Mouse (Mus musculus): ENCODE results near the gene Rpl11. TPM values are rescaled to one million over a fixed set of nuclear protein-coding genes. Genes with fewer than 3 reads are reported as not detected.

Gene Rpl11
- polyA plus RNA-seq, 1 experiment from 2014 or later, result 245 TPM

DNA sequence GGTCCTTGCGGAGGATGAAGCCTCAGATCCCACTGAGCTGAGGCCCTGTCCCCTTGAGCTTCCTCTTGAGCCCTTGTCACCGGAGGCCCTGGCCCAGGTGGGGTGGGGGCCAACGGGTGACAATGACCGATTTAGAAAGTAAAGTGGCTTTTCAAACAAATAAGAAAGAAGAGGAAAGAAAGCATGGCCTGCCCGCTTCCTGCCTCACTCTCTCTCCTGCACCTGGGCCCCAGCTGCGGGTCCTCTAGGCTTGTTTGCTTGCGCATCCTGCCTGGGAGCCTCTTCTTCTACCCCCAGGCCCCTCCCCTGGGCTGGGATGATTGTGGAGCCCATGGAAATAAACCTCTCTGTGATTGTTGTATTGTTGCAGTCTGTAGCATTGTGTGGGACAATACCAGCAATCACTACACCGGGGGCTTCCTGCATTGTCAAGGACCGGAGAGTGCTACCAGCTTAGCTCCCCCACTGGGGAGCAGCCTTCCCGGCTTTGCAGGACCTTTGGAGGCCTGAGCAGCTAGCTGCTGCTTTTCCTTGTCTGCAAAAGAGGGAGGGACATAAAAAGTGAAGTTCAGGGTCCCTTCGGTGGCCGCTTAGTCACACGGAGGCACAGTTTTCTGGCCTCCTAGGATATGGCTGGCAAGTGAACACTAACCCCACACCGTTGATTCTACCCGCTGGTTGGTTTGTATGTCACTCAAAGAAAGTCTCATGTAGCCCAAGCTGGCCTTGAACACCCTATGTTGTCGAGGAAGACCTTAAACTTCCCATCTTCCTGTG lies 35.9 kb upstream of the Rpl11 start:
- Histone ChIP-seq H3K4me3 (no peak overlapping the region), H3K4me2 (no peak overlapping the region), H3K9ac (no peak overlapping the region), H3K4me1 (replicated peaks) (no peaks in the 10 kb centered on the region; the same call in none of the 2 replicates), H3K27me3 (no peaks in the 10 kb centered on the region; the same call in 1 of the 2 replicates), H3K36me3 (no peaks in the 10 kb centered on the region), H3K9me3 (replicated peaks) (no peaks in the 10 kb centered on the region), H3K27ac (peak overlapping the region; percentile 55)
- WGBS, result 50% methylated on average over 16 of the region's 16 CpGs
- ATAC-seq (replicated peaks; ENCODE audit: insufficient number of reproducible peaks, insufficient read depth, low FRiP score, low read depth), result no peak; the same call in 1 of the 2 replicates

DNA sequence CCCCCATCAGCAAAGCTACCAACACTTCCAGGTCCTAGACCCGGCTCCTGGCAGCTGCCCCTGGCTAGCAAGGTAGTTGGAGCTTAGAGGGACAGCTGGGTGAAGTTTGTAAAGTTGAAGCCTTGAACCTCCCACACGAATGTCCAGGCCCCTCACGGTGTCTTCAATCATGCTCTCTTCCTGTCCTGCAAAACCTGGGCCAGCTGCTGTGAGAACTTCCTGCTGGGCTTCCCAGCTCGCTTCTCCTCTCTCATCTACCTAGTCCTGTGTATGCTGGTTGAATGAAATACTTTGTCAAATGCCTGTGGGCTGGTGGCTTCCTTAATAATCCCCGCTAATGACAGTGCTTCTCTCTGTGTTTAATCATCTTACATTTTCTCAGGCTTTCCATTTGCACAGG lies 35.1 kb upstream of the Rpl11 start:
- 61% methylated on average over 5 of the region's 5 CpGs for WGBS
- H3K9me3 ChIP-seq (replicated peaks), result no peaks in the 10 kb centered on the region
- peak overlapping the region; percentile 55 for H3K27ac ChIP-seq

DNA sequence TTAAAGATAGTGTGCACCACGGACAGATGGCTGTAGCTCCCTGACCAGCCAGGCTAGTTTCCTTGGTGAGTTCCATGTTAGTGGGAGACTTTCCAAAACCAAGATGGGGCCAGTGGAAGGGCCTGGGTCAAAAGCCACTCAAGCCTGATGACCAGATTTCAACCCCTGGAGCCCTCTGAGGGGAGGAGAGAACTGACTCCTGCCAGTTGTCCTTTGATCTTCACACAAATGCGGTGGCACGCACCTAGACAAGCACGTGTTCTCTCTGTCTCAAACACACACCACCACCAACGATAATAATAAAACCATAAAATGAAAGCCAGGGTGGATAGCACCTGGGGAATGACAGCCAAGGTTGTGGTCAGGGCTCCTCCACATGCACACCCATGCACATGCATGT lies 34.0 kb upstream of the Rpl11 start:
- WGBS, result 90% methylated on average over 5 of the region's 5 CpGs
- peaks cover 5% of the 10 kb centered on the region for H3K27me3 ChIP-seq
- H3K27ac ChIP-seq, result no peak overlapping the region
- no peak overlapping the region for H3K4me2 ChIP-seq
- H3K36me3 ChIP-seq, result no peaks in the 10 kb centered on the region
- H3K9ac ChIP-seq, result no peak overlapping the region
- H3K4me3 ChIP-seq, result no peak overlapping the region
- no peak for ATAC-seq (replicated peaks; ENCODE audit: insufficient number of reproducible peaks, insufficient read depth, low FRiP score, low read depth)
- no peaks in the 10 kb centered on the region; the same call in none of the 2 replicates for H3K4me1 ChIP-seq (replicated peaks)
- no peaks in the 10 kb centered on the region for H3K9me3 ChIP-seq (replicated peaks)

More for the DNA sequence above, 35.1 kb upstream of the Rpl11 start:
- Histone ChIP-seq H3K4me2 (no peak overlapping the region), H3K4me3 (no peak overlapping the region), H3K9ac (no peak overlapping the region), H3K36me3 (no peaks in the 10 kb centered on the region), H3K4me1 (replicated peaks) (no peaks in the 10 kb centered on the region; the same call in none of the 2 replicates), H3K27me3 (no peaks in the 10 kb centered on the region; the same call in 1 of the 2 replicates)
- no peak for ATAC-seq (replicated peaks; ENCODE audit: insufficient number of reproducible peaks, insufficient read depth, low FRiP score, low read depth)

DNA sequence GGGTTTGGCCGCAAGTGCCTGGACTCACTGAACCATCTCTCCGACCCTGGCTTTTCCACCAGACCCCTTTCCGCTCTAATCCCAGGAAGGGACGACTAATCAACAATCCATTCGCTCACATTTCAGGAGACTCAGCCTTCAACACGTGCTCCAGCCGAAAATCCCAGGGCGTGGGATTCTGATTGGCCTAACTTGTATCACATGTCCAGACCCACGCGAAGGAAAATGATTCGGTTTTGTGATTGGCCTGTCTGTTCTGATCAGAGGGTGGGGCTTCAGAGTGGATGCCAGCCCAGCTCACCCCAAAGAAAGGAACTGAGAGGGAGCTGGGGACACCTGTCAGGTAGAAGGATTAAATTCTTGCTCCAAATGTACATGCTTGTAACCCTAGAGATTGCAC lies 31.6 kb upstream of the Rpl11 start:
- Histone ChIP-seq H3K4me3 (no peak overlapping the region), H3K27ac (no peak overlapping the region), H3K27me3 (peaks cover 28% of the 10 kb centered on the region), H3K9ac (no peak overlapping the region), H3K4me2 (no peak overlapping the region), H3K4me1 (replicated peaks) (peaks cover 8% of the 10 kb centered on the region), H3K9me3 (replicated peaks) (no peaks in the 10 kb centered on the region), H3K36me3 (no peaks in the 10 kb centered on the region)
- WGBS, result 88% methylated on average over 11 of the region's 11 CpGs
- no peak for ATAC-seq (replicated peaks; ENCODE audit: insufficient number of reproducible peaks, insufficient read depth, low FRiP score, low read depth)

DNA sequence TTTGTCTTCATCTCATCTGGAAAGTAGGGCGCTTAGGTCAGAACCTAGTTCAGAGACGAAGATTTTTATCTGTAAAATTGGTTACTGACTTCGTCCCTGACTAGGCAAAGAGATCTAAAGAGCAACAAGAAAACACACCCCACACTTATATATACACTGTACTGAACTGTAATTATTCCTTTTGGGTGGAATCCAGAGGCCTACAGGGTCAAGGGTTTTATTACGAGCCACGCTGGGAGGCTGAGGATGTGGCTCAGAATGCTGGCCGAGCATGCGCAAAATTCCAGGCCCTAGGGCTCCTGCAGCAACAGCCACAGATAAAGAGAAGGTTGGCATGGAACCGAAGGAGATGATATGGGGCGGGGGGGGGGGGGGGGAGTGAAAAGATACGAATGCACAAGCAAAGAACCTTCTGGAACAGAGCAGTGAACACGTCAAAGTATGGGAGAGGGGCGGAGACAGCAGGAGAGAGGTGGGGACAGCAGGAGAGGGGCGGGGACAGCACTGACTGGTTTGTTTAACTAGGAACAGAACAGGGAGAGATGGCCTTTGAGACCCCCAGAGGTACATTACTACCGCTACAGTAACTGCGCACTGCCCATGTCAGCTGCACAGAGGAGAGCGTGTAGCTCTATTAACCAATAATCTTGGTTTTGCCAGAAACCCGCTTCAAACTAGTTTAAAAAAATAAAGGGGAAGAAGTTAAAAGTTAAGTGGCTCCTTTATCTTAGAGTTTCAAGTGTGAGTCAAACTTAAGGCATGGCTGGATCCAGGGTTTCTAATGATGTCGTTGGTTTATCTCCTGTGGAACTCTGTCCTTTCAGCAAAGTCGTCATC lies 30.3 kb upstream of the Rpl11 start:
- Histone ChIP-seq H3K27me3 (peaks cover 28% of the 10 kb centered on the region), H3K9ac (no peak overlapping the region), H3K4me3 (no peak overlapping the region), H3K27ac (no peak overlapping the region), H3K9me3 (replicated peaks) (no peaks in the 10 kb centered on the region), H3K4me1 (replicated peaks) (peaks cover 8% of the 10 kb centered on the region), H3K36me3 (no peaks in the 10 kb centered on the region), H3K4me2 (no peak overlapping the region)
- WGBS, result 57% methylated on average over 18 of the region's 19 CpGs
- no peak for ATAC-seq (replicated peaks; ENCODE audit: insufficient number of reproducible peaks, insufficient read depth, low FRiP score, low read depth)

DNA sequence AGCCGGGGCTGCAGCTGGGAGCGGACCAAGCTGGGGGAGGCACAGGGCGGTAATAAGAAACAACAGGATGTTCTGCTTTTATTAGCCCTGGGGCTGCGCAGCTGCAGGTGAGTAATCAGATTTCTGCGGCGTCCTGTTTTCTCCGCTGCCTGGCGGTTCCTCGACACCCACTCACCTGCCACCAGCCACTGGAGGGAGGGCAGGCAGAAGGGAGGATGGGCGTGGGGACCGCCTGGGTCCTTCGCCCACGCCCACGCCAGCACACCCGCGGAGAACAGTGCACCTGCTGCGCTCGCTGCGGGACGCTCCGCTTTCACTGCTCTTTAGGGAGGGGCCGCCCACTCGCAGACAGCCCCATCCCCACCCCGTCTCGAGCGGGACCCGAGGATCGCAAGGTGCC lies 28.5 kb upstream of the Rpl11 start:
- no peaks in the 10 kb centered on the region for H3K9me3 ChIP-seq (replicated peaks)
- peak; percentile 45; the same call in 1 of the 2 replicates for ATAC-seq (replicated peaks; ENCODE audit: insufficient number of reproducible peaks, insufficient read depth, low FRiP score, low read depth)
- H3K9ac ChIP-seq, result no peak overlapping the region
- H3K36me3 ChIP-seq, result no peaks in the 10 kb centered on the region
- no peak overlapping the region for H3K27ac ChIP-seq
- H3K4me2 ChIP-seq, result peak overlapping the region; percentile 51
- peak overlapping the region; percentile 28 for H3K4me3 ChIP-seq
- H3K4me1 ChIP-seq (replicated peaks), result peaks cover 8% of the 10 kb centered on the region
- 6% methylated on average over 28 of the region's 28 CpGs for WGBS
- H3K27me3 ChIP-seq, result peaks cover 28% of the 10 kb centered on the region

DNA sequence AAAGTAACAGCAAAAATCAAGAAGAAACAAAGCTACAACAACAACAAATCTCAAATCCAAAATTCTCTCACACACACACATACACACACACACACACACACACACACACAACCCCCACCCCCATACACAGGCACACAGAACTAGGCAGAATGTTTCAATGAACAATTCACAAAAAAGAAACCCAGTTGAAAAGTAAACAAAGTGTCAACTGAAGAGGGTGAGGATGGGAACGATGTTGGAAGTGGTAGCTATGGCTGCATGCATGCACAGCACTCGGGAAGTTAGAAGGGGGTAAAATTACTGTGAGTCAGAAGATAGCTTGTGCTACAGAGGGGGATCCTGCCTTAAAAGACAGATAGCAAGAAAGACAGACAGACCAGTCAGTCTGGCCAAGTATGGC lies 25.4 kb upstream of the Rpl11 start:
- H3K27ac ChIP-seq, result no peak overlapping the region

DNA sequence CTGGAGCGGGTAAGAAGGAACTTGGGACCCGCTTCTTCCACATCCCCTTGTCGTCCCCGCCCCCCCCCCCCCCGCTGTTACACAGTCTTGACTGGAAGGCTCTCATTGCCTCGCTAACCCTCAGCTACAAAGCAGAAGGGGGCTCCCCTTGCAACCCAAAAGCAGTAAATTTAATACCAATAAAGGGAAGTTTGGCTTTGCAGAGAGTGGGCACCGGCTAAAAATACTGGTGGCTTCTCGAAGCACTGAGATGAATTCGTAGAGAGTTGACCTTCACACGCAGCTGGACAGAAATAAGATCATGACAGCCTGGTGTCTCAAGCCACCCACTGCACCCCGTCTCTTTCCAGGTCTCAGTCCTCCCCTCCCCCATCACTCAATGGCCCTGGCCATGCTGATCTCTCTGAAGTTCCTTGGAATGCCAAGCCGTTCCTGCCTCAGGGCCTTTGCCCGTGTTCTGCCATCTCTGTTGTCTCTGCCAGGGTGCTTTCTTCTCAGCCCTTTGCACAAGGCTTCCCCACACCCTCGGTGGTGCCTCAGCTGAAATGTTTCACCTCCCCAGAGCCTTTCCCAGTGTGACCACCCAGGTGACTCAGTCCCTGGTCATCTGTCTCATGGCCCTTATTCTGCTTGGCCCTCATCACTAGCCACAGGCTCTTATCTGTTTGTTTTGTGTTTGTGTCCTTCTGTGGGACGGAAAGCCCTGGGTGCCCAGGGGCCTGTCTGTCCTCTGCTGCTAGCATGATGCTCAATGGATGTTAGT lies 23.7 kb upstream of the Rpl11 start:
- H3K27ac ChIP-seq, result no peak overlapping the region
- peaks cover 20% of the 10 kb centered on the region for H3K27me3 ChIP-seq
- no peaks in the 10 kb centered on the region for H3K9me3 ChIP-seq (replicated peaks)
- H3K4me1 ChIP-seq (replicated peaks), result peaks cover 7% of the 10 kb centered on the region
- no peaks in the 10 kb centered on the region for H3K36me3 ChIP-seq
- no peak overlapping the region for H3K9ac ChIP-seq
- no peak overlapping the region for H3K4me2 ChIP-seq
- no peak for ATAC-seq (replicated peaks; ENCODE audit: insufficient number of reproducible peaks, insufficient read depth, low FRiP score, low read depth)
- H3K4me3 ChIP-seq, result no peak overlapping the region
- 54% methylated on average over 15 of the region's 15 CpGs for WGBS

More for the DNA sequence above, 25.4 kb upstream of the Rpl11 start:
- Histone ChIP-seq H3K27me3 (peaks cover 28% of the 10 kb centered on the region), H3K4me3 (no peak overlapping the region), H3K36me3 (no peaks in the 10 kb centered on the region), H3K9ac (no peak overlapping the region), H3K4me2 (no peak overlapping the region), H3K4me1 (replicated peaks) (peaks cover 8% of the 10 kb centered on the region), H3K9me3 (replicated peaks) (no peaks in the 10 kb centered on the region)
- WGBS, result 46% methylated on average over 2 of the region's 2 CpGs
- ATAC-seq (replicated peaks; ENCODE audit: insufficient number of reproducible peaks, insufficient read depth, low FRiP score, low read depth), result no peak

DNA sequence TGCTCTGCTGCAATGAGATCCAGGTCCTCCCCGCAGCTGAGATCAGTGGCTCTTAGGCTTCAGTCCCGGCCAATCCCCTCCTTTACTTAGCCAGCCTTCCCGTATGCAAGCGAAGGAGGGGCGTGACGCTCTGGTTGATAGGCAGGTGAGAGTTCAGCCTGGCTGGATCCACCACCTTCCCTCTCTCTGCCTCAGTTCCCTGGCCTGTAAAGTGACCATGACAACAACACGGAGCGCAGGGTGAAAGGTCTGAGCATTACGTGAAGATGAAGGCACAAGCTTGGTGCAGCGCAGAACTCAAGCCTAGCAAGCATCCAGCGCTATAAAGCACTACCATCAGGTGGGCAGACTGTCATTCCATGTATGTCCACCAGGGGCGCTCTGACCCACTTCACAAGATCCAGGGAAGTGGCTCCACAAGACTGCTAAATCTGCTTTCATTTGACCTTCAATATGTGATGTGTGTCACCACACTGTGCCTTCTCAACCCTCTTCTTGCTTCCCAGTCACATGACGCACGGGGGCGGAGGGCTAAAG lies 18.0 kb upstream of the Rpl11 start:
- H3K4me2 ChIP-seq, result peak overlapping the region; percentile 37
- peak; percentile 63 for ATAC-seq (replicated peaks; ENCODE audit: insufficient number of reproducible peaks, insufficient read depth, low FRiP score, low read depth)
- no peak overlapping the region for H3K4me3 ChIP-seq
- no peaks in the 10 kb centered on the region for H3K9me3 ChIP-seq (replicated peaks)
- H3K27me3 ChIP-seq, result no peaks in the 10 kb centered on the region
- peaks cover 17% of the 10 kb centered on the region for H3K4me1 ChIP-seq (replicated peaks)
- H3K36me3 ChIP-seq, result no peaks in the 10 kb centered on the region
- no peak overlapping the region for H3K9ac ChIP-seq
- 4% methylated on average over 15 of the region's 15 CpGs for WGBS
- no peak overlapping the region; the same call in 1 of the 2 replicates for H3K27ac ChIP-seq

DNA sequence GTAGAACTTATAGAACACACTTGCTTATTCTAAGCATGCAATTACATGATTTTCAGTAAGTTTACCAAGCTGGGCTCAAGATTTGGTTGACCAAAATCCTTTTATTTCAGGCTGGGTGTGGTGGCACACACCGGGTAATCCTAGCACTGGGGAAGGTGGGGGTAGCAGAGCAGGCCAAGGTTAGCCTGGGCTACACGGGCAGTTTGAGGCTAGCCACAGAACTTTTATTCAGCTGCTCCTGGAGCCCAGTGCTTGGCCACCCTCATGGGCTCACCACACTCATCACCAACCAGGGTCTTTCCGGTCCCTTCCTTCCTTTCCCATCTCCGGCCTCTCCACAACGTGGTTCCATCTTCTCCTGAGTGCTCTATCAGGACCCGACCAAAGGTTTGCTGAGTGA lies 17.4 kb upstream of the Rpl11 start:
- H3K9me3 ChIP-seq (replicated peaks), result no peaks in the 10 kb centered on the region
- no peak for ATAC-seq (replicated peaks; ENCODE audit: insufficient number of reproducible peaks, insufficient read depth, low FRiP score, low read depth)
- WGBS, result 50% methylated on average over 6 of the region's 6 CpGs
- no peak overlapping the region for H3K4me3 ChIP-seq
- peaks cover 17% of the 10 kb centered on the region for H3K4me1 ChIP-seq (replicated peaks)
- H3K4me2 ChIP-seq, result no peak overlapping the region
- no peak overlapping the region for H3K9ac ChIP-seq
- H3K27me3 ChIP-seq, result no peaks in the 10 kb centered on the region
- peak overlapping the region; percentile 39 for H3K27ac ChIP-seq
- no peaks in the 10 kb centered on the region for H3K36me3 ChIP-seq

DNA sequence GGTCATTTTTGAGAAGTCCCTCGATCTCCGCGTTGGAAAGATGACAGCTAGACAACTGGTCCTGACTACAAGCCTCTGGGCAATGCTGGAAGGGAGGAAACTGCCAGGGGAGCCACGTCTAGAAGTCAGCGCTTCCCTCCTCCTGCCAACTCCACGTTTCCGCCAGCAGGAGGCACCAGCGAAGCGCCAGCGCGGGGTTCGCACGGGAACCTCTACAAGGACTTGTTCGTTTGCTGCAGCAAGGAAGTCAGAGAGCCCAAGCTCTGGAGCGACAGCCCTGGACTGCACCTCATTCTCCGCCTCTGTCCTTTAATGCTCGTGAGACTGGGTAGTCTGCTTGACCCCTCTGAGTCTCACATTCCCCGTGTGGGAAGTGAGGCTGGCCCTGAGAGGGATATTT lies 16.7 kb upstream of the Rpl11 start:
- peak; percentile 75 for ATAC-seq (replicated peaks; ENCODE audit: insufficient number of reproducible peaks, insufficient read depth, low FRiP score, low read depth)
- H3K9ac ChIP-seq, result no peak overlapping the region
- WGBS, result 1% methylated on average over 18 of the region's 18 CpGs

More for the DNA sequence above, 16.7 kb upstream of the Rpl11 start:
- Histone ChIP-seq H3K27ac (peak overlapping the region; percentile 39), H3K4me1 (replicated peaks) (peaks cover 17% of the 10 kb centered on the region), H3K4me3 (no peak overlapping the region), H3K36me3 (no peaks in the 10 kb centered on the region), H3K4me2 (peak overlapping the region; percentile 36; the same call in 1 of the 2 replicates), H3K27me3 (no peaks in the 10 kb centered on the region), H3K9me3 (replicated peaks) (no peaks in the 10 kb centered on the region)
